Mouse (Mus musculus) hindbrain, embryonic 11.5 days (tissue): ENCODE results near the gene Rsf1. TPM values are rescaled to one million over a fixed set of nuclear protein-coding genes. Genes with fewer than 3 reads are reported as not detected.

Source experiments
- ATAC-seq: fragments of 200-750 bp; cut with Nextera tagmentation; 2 replicates; pipeline ENCODE4 v1.8.0; 2017; ENCODE audit warnings: mild to moderate bottlenecking, moderate TSS enrichment, moderate library complexity; ENCODE audit not compliant: low FRiP score
- DNase-seq: peaks from one replicate; pipeline ENCODE4 v3.0.0-alpha.2; 2015; ENCODE audit warnings: low spot score
- H3K27ac ChIP-seq: fragments of 300-500 bp; sonication (generic); 2 replicates; pipeline ENCODE4 v1.5.1; 2014; ENCODE audit warnings: mild to moderate bottlenecking, low read depth, low read length
- H3K27me3 ChIP-seq: fragments of 300-500 bp; sonication (generic); 2 replicates; pipeline ENCODE4 v1.6.1; 2014; ENCODE audit warnings: mild to moderate bottlenecking, low read length, moderate library complexity, mixed read lengths; ENCODE audit not compliant: control insufficient read depth, insufficient read depth
- H3K36me3 ChIP-seq: fragments of 300-500 bp; sonication (generic); 2 replicates; pipeline ENCODE4 v1.6.1; 2014; ENCODE audit warnings: mild to moderate bottlenecking, low read length, moderate library complexity, mixed read lengths; ENCODE audit not compliant: control insufficient read depth, insufficient read depth
- H3K4me1 ChIP-seq: fragments of 300-500 bp; sonication (generic); replicated peaks from 2 replicates; pipeline ENCODE4 v1.6.1; 2014; ENCODE audit warnings: low read length, mixed read lengths; ENCODE audit not compliant: control insufficient read depth, insufficient read depth
- H3K4me2 ChIP-seq: fragments of 300-500 bp; sonication (generic); replicated peaks from 2 replicates; pipeline ENCODE4 v1.6.1; 2014; ENCODE audit warnings: mild to moderate bottlenecking, low read depth, low read length
- H3K4me3 ChIP-seq: fragments of 300-500 bp; sonication (generic); 2 replicates; pipeline ENCODE4 v1.5.1; 2014; ENCODE audit warnings: low read depth, low read length
- H3K9ac ChIP-seq: fragments of 300-500 bp; sonication (generic); 2 replicates; pipeline ENCODE4 v1.6.1; 2014; ENCODE audit warnings: low read depth, low read length
- H3K9me3 ChIP-seq: fragments of 300-500 bp; sonication (generic); 2 replicates; pipeline ENCODE4 v1.6.1; 2016; ENCODE audit warnings: low read length; ENCODE audit not compliant: control insufficient read depth
- WGBS: fragments of 180-500 bp; shearing (Covaris S2); extraction: QIAGEN DNeasy Blood & Tissue Kit; methylation state at CpG from one replicate; pipeline ENCODE4 v1.1.7; 2014; 5-methylcytosine and 5-hydroxymethylcytosine counted together
- polyA plus RNA-seq: library from polyadenylated mRNA; unstranded; fragments of >200 nt; fragmentation: Nextera tagmentation; extraction: Ambion mirVana; gene quantifications from 2 replicates; pipeline ENCODE4 v1.2.1, GENCODE M21; 2014

Rsf1 gene
- polyA plus RNA-seq, 1 experiment from 2014 or later: 29.5 TPM

GRCm38 (mm10) chr7:97650729-97651128, 71.0 kb downstream of the Rsf1 start:
- no peak for DNase-seq
- Histone ChIP-seq H3K4me3 (no peak overlapping the region), H3K27me3 (no peaks in the 10 kb centered on the region), H3K27ac (no peak overlapping the region), H3K9ac (no peak overlapping the region), H3K4me1 (no peaks in the 10 kb centered on the region), H3K4me2 (no peak overlapping the region), H3K9me3 (no peaks in the 10 kb centered on the region), H3K36me3 (no peaks in the 10 kb centered on the region)
- no peak for ATAC-seq
- WGBS: 94% methylated on average over 4 of the region's 4 CpGs

GRCm38 (mm10) chr7:97656144-97656543, 76.5 kb downstream of the Rsf1 start:
- ATAC-seq (no peak), DNase-seq (no peak)
- H3K9me3 ChIP-seq: no peaks in the 10 kb centered on the region
- H3K4me1 ChIP-seq: no peaks in the 10 kb centered on the region
- WGBS: 94% methylated on average over 6 of the region's 6 CpGs
- no peak overlapping the region for H3K4me2 ChIP-seq
- H3K27me3 ChIP-seq: no peaks in the 10 kb centered on the region
- H3K27ac ChIP-seq: no peak overlapping the region
- H3K9ac ChIP-seq: no peak overlapping the region
- 0 out of 2 replicates have a peak, but pooled peaks cover 2% of the 10 kb centered on the region for H3K36me3 ChIP-seq
- H3K4me3 ChIP-seq: no peak overlapping the region

GRCm38 (mm10) chr7:97661634-97662033, 81.9 kb downstream of the Rsf1 start:
- Histone ChIP-seq H3K4me1 (no peaks in the 10 kb centered on the region), H3K27me3 (no peaks in the 10 kb centered on the region), H3K9ac (no peak overlapping the region), H3K27ac (no peak overlapping the region), H3K36me3 (0 out of 2 replicates have a peak, but pooled peaks cover 2% of the 10 kb centered on the region), H3K9me3 (no peaks in the 10 kb centered on the region), H3K4me3 (no peak overlapping the region), H3K4me2 (no peak overlapping the region)
- DNase-seq (no peak), ATAC-seq (no peak)
- WGBS: 92% methylated on average over 4 of the region's 4 CpGs

GRCm38 (mm10) chr7:97679239-97679638, 99.5 kb downstream of the Rsf1 start:
- Histone ChIP-seq H3K36me3 (0 out of 2 replicates have a peak, but pooled peaks cover 7% of the 10 kb centered on the region), H3K27ac (no peak overlapping the region), H3K4me2 (no peak overlapping the region), H3K27me3 (no peaks in the 10 kb centered on the region), H3K4me1 (no peaks in the 10 kb centered on the region), H3K9me3 (no peaks in the 10 kb centered on the region), H3K4me3 (no peak overlapping the region), H3K9ac (no peak overlapping the region)
- 15% methylated on average over 1 of the region's 1 CpGs for WGBS
- ATAC-seq: no peak
- DNase-seq: peak; percentile 46

GRCm38 (mm10) chr7:97687831-97688230, 108.1 kb downstream of the Rsf1 start:
- ATAC-seq (no peak), DNase-seq (no peak)
- WGBS: 93% methylated on average over 2 of the region's 2 CpGs
- no peaks in the 10 kb centered on the region for H3K4me1 ChIP-seq
- no peak overlapping the region for H3K4me2 ChIP-seq
- no peak overlapping the region for H3K27ac ChIP-seq
- no peaks in the 10 kb centered on the region for H3K27me3 ChIP-seq
- H3K36me3 ChIP-seq: peaks cover 6% of the 10 kb centered on the region; the same call in 1 of the 2 replicates
- no peak overlapping the region for H3K4me3 ChIP-seq
- H3K9ac ChIP-seq: no peak overlapping the region
- no peaks in the 10 kb centered on the region for H3K9me3 ChIP-seq

- Histone ChIP-seq H3K27me3 (no peaks in the 10 kb centered on the region), H3K9me3 (no peaks in the 10 kb centered on the region), H3K4me2 (no peak overlapping the region), H3K4me1 (no peaks in the 10 kb centered on the region), H3K36me3 (no peaks in the 10 kb centered on the region), H3K9ac (no peak overlapping the region), H3K27ac (no peak overlapping the region), H3K4me3 (no peak overlapping the region)
- DNase-seq: no peak
- 95% methylated on average over 1 of the region's 1 CpGs for WGBS
- no peak for ATAC-seq
Measured at GRCm38 (mm10) chr7:97695441-97695840, 115.8 kb downstream of the Rsf1 start.

- 0 out of 2 replicates have a peak overlapping the region, but pooled peaks have one; percentile 33 for H3K27ac ChIP-seq
- H3K9me3 ChIP-seq: no peaks in the 10 kb centered on the region
- no peaks in the 10 kb centered on the region for H3K4me1 ChIP-seq
- no peaks in the 10 kb centered on the region for H3K27me3 ChIP-seq
- H3K4me2 ChIP-seq: peak overlapping the region; percentile 55
- 38% methylated on average over 19 of the region's 19 CpGs for WGBS
- peak overlapping the region; percentile 66 for H3K9ac ChIP-seq
- H3K4me3 ChIP-seq: peak overlapping the region; percentile 95
- no peaks in the 10 kb centered on the region for H3K36me3 ChIP-seq
- peak; percentile 72 for ATAC-seq
- DNase-seq: no peak
Measured at GRCm38 (mm10) chr7:97696133-97696505, 116.4 kb downstream of the Rsf1 start.

GRCm38 (mm10) chr7:97696506-97697254, 117.0 kb downstream of the Rsf1 start, which contains the start of gene Clns1a:
TSS of gene Clns1a (plus strand) at chr7:97696634.
- peak within 1 kb of the TSS; percentile 95 for H3K4me3 ChIP-seq
- H3K27me3 ChIP-seq: no peaks in the 10 kb centered on the region
- peak within 1 kb of the TSS; percentile 80 for H3K4me2 ChIP-seq
- H3K36me3 ChIP-seq: no peaks in the 10 kb centered on the region
- no peaks in the 10 kb centered on the region for H3K9me3 ChIP-seq
- ATAC-seq: peak; percentile 99
- under 1% methylated on average over 63 of the region's 63 CpGs for WGBS
- peak; percentile 94 for DNase-seq
- peak within 1 kb of the TSS; percentile 84 for H3K9ac ChIP-seq
- peak within 1 kb of the TSS; percentile 60; the same call in 1 of the 2 replicates for H3K27ac ChIP-seq
- H3K4me1 ChIP-seq: no peaks in the 10 kb centered on the region

GRCm38 (mm10) chr7:97700173-97700572, 120.5 kb downstream of the Rsf1 start:
- Histone ChIP-seq H3K4me3 (no peak overlapping the region), H3K9me3 (no peaks in the 10 kb centered on the region), H3K27me3 (no peaks in the 10 kb centered on the region), H3K27ac (no peak overlapping the region), H3K9ac (no peak overlapping the region), H3K4me1 (no peaks in the 10 kb centered on the region), H3K4me2 (no peak overlapping the region), H3K36me3 (no peaks in the 10 kb centered on the region)
- WGBS: 93% methylated on average over 4 of the region's 4 CpGs
- ATAC-seq: no peak
- no peak for DNase-seq
